Mouse (Mus musculus): ENCODE measurements around the gene Vipr1.

Vipr1 gene

DNA sequence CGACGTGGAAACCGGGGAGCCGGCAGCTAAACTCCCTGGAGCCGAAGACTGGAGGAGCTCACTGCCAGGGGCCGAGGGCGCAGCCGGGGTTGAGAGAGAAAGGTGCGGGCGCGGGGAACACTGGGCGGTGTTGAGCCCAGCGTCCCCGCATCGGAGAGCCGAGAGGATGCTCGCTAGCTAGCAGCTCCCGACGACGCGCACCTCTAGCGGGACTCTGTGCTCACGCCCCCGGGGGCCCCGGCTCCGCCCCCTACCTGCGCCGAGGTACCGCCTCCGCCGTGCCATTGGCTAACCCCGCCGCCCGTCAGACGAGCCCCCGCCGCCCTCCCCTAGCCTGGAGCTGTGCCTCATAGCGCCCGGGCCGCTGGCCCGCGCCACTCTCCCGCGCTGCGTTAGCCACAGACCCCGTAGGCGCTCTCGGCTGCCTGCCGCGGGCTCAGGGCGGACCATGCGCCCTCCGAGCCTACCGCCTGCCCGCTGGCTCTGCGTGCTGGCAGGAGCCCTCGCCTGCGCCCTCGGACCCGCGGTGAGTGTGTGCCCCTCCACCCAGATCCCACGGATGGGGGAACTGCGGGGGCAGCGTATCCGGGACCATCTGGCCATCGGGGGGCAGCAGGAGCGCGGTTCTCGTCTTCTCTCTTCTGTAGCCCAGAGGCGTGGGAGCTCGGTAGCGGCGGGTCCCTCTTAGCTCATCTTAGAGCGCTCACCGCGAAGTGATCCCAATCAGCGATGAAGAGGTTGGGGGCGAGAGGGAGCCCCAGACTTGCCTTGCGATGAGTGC, at the start of gene Vipr1:
TSS of gene Vipr1 (plus strand) at position 316 of the 781 bp plus-strand sequence.
- in situ Hi-C loops (cut with MboI, MseI): no loop called here

DNA sequence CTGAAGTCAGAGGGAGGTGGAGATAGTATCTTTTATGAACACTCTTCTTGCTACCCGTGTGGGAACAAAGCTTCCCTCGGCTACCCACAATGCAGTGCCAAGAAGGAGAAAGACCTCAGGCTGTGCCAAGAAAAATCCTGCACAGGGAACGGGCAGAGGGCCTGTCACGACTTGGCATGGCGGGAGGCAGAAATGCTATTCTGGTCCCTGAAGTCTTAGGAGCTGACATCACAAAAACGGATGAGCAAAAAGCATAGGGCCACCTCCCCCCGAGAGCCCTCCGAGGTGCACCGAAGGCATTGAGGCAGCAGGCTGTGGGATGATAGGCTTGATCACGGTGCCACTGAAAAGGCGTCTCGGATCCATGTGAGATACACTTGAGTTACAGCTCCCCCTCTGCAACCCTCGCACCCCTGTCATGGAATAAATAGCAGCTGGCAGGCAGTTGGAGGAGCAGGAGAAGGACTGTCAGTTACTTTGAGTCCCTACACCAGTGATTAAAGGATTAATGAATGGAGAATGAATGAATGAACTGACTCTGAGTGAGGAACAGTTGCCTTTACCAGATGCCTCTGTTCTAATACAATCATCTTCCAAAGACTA, 49.5 kb upstream of the Vipr1 start:
- in situ Hi-C loops (cut with MboI, MseI): loop anchor here in 1 of 2 experiments (5.0 kb wide), 1 partner anchor 396 kb away; no protein-coding TSS in a partner anchor

DNA sequence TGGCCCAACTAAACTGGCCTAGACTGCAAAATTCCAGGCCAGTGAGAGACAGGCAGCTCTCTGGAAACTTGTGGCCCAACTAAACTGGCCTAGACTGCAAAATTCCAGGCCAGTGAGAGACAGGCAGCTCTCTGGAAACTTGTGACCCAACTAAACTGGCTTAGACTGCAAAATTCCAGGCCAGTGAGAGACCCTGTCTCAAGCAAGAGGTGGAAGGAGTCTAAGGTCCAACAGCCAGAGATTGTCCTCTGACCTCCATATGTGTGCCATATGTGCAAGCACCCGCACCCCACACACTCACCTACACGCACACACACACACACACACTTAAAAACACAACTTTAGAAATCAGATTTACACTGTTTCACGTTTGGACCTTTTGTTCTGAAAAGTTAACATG, 48.7 kb upstream of the Vipr1 start:
- in situ Hi-C loops (cut with MboI, MseI): loop anchor here in 1 of 2 experiments (5.0 kb wide), 1 partner anchor 396 kb away; no protein-coding TSS in a partner anchor

DNA sequence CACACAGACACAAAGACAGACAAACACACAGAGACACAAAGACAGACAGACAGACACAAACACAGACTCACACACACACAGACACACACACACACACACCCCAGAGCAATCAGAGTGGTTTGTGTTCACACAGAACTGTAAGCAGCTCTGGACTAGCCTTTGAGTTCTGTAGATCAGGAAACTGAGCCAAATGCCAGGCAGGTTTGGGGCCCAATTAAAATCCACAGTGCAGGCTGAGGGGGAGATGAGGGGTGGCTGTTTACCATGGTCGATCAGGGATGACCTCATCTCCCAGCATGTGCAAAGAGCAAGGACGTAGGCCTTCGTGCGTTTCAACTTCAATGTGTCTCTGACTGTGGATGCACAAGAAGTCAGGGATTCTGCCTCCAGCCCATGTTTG, 47.7 kb upstream of the Vipr1 start:
- in situ Hi-C loops (cut with MboI, MseI): loop anchor here (5.0 kb wide), 2 partner anchors 337 to 397 kb away; no protein-coding TSS in a partner anchor

DNA sequence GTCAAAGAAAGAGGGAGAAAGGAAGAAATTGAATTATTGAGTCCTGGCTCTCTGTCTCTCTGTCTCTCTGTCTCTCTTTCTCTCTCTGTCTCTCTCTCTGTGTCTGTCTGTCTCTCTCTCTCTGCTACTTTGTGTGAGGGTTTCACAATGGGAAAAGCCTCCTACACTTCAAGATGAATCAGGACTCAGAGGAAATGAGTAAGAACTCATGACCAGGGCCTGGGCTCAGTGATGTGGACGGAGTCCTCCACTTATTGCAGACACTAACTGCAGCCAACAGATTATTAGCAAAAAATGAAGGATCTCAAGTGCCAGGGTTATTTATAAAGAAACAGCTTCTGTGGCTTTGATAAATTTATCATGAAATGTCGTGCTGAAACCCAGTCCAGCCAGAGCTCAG, 44.4 kb upstream of the Vipr1 start:
- in situ Hi-C loops (cut with MboI, MseI): loop anchor here in 1 of 2 experiments (5.0 kb wide), 1 partner anchor 341 kb away; no protein-coding TSS in a partner anchor

DNA sequence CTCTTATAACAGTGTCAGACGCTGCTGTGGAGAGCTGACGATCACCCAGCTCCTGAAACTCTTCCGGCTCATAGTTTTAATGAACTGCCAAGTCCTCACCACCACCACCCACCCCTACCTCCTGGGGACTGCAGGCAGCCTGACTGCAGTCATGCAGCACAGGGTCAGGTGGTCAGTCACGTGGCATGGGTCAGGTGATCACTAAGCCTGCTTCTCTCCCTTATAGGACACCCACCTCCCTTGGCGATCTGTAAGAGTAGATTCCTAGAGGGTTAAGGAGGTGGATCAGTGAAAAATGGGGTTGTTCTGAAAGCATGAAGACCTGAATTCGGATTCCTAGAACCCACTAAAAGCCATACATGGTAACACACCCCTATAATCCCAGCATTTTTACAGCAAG, 43.0 kb upstream of the Vipr1 start:
- in situ Hi-C loops (cut with MboI, MseI): loop anchor here in 1 of 2 experiments (5.0 kb wide), 1 partner anchor 342 kb away; no protein-coding TSS in a partner anchor

DNA sequence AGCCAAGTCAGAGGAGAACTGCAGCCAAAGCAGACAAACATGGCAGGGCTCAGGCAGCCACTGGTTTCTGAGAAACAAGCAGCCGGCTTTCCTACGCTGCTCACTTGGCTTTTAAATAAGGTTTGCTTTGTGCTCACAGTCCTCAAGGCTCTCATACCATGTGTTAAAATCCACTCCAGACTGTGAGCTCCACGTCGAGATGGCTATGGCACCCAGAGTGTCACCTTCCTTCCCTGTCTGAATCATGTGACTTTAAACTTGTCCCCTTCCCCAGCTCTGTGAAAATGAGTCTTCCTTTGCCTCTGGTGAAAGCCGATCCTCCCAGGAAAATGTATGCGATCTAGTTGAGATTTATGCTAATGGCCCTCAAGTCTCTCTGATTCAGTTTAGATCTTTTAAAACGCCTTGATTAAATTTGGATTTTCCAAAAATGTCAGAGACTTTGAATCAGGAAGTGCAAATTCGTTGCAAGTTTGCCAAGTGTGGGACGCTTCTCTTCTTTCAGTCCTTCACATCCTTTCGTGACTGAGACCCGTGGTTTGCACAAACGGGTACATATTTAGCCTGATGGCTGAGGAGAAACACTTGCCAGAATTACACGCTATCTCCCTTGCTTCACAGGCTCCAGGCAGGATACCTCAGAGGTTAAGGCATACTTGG, 42.2 kb upstream of the Vipr1 start:
- in situ Hi-C loops (cut with MboI, MseI): loop anchor here (5.0 kb wide), 1 partner anchor 118 kb away; no protein-coding TSS in a partner anchor

GRCm38 (mm10) chr9:121600861-121601427, 41.6 kb upstream of the Vipr1 start:
- in situ Hi-C loops (cut with MboI, MseI): loop anchor here (5.0 kb wide), 1 partner anchor 119 kb away; no protein-coding TSS in a partner anchor

GRCm38 (mm10) chr9:121602381-121602780, 40.1 kb upstream of the Vipr1 start:
- in situ Hi-C loops (cut with MboI, MseI): loop anchor here (5.0 kb wide), 1 partner anchor 120 kb away; no protein-coding TSS in a partner anchor

DNA sequence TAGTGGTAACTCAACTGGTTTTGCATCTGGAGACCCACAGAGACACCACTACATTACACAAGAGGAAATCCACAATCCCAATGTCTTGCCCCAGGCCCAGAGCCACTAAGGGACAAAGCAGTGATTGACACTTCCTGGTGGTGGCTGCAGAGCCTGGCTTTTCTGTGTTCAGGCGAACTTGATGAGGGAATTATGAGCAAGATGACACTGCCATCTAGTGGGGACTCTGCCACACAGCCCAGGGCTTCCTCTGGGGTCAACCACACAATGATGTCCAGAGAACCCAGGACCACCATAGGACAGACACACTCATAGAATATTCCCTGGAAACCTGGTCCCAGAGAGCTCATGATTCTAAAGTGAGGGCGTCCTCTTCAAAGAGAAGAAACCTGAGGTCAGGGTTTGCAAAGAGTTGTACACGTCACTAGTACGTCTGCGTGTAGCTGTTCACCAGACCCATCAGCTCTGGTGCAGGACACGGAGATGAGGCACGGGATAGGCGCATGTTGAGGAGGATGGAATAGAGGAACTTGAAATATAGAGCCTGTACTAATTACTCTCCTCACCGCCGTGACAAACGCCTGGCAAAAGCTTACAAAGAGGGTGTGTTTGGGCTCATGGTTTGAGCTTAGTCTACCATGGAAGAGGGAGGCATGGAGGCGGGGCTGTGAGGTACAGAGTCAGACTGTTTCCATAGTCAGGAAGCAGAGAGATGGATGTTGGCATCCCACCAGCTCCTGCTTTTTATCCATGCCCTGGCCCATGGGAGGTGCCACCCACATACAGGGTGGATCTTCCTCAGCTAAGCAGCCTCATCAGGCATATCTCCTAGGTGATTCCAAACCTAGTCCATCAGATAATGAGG, 36.9 kb upstream of the Vipr1 start:
- in situ Hi-C loops (cut with MboI, MseI): no loop called here

GRCm38 (mm10) chr9:121606498-121607096, 35.9 kb upstream of the Vipr1 start:
- in situ Hi-C loops (cut with MboI, MseI): no loop called here

- in situ Hi-C loops (cut with MboI, MseI): no loop called here
Observed at GRCm38 (mm10) chr9:121609381-121609780, 33.1 kb upstream of the Vipr1 start.

DNA sequence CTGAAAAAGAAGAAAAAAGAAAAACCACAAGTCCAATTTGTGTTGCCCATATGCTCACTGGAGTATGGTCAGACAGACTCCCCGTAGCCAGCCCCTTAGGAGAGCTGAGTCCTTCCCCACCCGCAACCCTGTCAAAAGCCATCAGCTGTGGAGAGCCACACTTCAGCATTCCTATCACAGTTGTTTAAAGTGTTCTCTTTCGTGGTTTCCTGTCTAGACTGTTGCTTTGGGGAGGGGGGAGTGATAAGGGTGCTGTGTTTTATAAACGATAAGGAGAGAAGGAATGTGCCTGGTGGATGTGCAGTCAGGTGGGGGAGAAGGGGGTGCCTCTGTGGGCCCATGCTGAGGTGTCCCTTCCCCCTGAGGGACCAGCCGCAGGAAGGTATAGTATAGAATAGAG, 29.3 kb upstream of the Vipr1 start:
- in situ Hi-C loops (cut with MboI, MseI): loop anchor here in 1 of 2 experiments (5.0 kb wide), 1 partner anchor 356 kb away; no protein-coding TSS in a partner anchor

GRCm38 (mm10) chr9:121614241-121614757, 28.2 kb upstream of the Vipr1 start:
- in situ Hi-C loops (cut with MboI, MseI): loop anchor here in 1 of 2 experiments (5.0 kb wide), 1 partner anchor 357 kb away; no protein-coding TSS in a partner anchor

DNA sequence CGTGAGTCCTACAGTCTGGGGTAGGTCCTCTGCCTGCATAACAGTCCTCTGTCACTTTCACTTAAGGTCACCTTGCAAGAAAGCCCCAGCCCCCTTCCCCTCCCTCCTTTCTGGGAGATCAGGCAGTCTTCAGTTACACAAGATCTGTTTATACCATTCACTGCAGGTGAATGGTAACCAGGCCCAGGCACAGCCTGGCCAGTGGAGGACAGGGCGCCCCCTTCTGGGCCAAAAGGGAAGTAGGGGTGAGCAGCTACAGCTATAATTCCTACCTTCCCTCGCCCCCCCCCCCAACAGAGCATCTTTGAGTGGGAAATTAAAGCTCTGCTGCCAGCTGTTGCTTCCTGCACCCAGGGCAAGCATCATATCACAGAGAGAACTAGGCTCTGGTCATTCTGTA, 26.0 kb upstream of the Vipr1 start:
- in situ Hi-C loops (cut with MboI, MseI): no loop called here

DNA sequence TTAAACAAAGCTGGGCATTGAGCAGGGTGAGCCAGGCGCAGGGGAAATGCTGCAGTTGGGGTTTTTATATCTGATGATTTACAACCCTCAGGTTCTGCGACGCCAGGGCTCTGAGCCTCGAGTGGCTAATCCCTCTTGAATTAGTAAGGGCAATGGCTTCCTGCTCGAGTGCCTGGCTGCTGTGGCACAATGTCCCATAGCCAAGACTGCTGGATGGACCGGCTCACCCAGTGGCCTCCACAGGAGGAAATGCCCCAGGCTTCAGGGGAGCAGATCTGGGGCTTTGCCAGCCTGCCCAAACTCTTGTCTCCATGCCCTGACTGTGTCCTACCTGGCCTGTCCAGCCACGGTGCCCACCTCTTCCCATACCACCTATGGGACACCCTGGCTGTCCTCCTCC, 23.1 kb upstream of the Vipr1 start:
- in situ Hi-C loops (cut with MboI, MseI): no loop called here

- in situ Hi-C loops (cut with MboI, MseI): no loop called here
Observed at GRCm38 (mm10) chr9:121623235-121623634, 19.3 kb upstream of the Vipr1 start.

GRCm38 (mm10) chr9:121624920-121625319, 17.6 kb upstream of the Vipr1 start:
- in situ Hi-C loops (cut with MboI, MseI): no loop called here

DNA sequence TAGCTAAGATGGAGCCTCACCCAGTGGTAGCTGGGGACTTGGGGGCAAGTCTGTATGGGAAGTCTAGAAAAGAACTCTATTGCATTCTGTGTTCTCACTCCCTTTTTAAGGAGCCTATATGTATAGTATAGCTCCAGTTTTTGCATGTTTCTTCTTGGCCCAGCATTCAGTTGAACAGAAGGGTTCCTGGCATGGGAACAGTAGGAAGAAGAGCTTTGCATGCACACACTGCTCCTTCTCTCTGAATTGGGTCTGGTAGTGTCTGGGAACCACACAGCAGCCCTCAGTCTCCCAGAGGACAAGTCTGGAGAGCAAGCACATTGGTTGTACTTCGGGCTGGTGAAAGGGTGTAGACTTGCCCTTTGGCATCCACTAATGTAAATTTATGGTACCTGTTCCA, 11.9 kb upstream of the Vipr1 start:
- in situ Hi-C loops (cut with MboI, MseI): no loop called here

DNA sequence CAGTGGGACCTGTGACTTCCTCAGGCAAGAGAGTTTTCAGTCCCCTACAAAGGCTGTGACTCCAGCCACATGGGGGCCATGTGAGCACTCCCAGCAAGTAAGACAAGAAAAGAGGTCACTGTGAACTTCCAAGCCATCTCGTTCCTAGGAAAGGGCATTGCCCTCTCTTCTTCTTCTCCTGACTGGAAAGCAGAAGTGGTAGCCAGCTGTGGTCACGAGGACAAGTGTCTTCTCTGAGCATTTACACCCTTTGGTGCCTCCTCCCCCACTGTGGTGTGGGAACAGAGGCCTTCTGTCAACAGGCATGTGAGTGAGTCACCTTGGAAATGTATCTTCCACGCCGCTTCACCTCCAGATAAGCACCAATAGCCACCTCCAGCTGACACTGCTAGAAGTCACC, 10.6 kb upstream of the Vipr1 start:
- in situ Hi-C loops (cut with MboI, MseI): no loop called here
